Mouse (Mus musculus): ENCODE results near the gene Zfp710.

DNA sequence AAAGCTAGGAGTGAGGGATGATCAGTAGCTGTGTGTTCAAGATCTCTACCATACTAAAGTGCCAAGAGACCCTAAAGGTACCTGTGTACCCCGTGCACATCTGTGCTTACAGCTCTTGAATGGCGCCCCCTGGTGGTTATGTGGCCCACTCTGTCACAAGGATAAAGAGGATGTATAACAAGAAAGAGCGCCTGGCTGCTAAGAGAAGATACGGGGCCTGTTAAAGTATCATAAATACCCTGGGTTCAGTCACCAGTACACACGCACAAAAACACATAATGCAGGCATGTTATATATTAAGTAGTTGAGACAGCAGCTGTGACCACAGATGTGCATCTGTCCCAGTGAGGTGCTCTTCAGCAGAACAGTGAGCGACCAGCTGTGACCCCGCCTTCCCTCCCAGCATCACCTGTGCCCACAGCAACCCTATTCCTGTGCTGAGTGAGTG, 59.9 kb downstream of the Zfp710 start:
- TF ChIP-seq CTCF (conservative IDR thresholded peaks at IDR 0.05 in 1 of 2, IDR thresholded peaks at IDR 0.05 in 1 of 2; ENCODE audit: low read depth in 2 of 2, low read length in 2 of 2) = peak; percentile 37 to 82; a peak in 3 of 4 replicates
- no peak for TF ChIP-seq HCFC1 (IDR thresholded peaks at IDR 0.05; ENCODE audit: low read depth, low read length)
- TF ChIP-seq ELF1 (IDR thresholded peaks at IDR 0.05; ENCODE audit: low read depth, low read length) = no peak
- TF ChIP-seq USF1 (IDR thresholded peaks at IDR 0.05; ENCODE audit: low read depth, low read length) = no peak

Data from CH12.LX (cell line).